Mouse (Mus musculus) brain, embryonic 14.5 days (tissue): Measurements from ENCODE around the gene Hexim1.

Experiments used
- CTCF ChIP-seq: fragments of 200-500 bp; IDR thresholded peaks from 2 replicates; pipeline ENCODE4 v1.5.1; 2012; ENCODE audit warnings: inconsistent platforms, mild to moderate bottlenecking, moderate library complexity, borderline replicate concordance; ENCODE audit not compliant: insufficient read depth, insufficient read length; ENCODE audit errors: extremely low read depth
- POLR2A ChIP-seq: fragments of 200-500 bp; IDR thresholded peaks from 2 replicates; pipeline ENCODE4 v1.6.1; 2012; ENCODE audit warnings: mild to moderate bottlenecking, inconsistent platforms, borderline replicate concordance; ENCODE audit not compliant: poor library complexity, insufficient read depth, insufficient read length, severe bottlenecking; ENCODE audit errors: extremely low read depth

- no peak for TF ChIP-seq CTCF
- no peak for TF ChIP-seq POLR2A
These were observed 22.7 kb upstream of the Hexim1 start for GRCm38 (mm10) chr11:103093306-103093705.
